Mouse (Mus musculus) urinary bladder, adult 2 months (tissue): Measurements from ENCODE around the gene Gm43738. TPM values are rescaled to one million over a fixed set of nuclear protein-coding genes. Genes with fewer than 3 reads are reported as not detected.
"Not testable (repeated sequence)": the region's sequence is repeated elsewhere in the genome, so short reads cannot be mapped to it uniquely, and the experiment has no call there.

ENCODE experiments used
- DNase-seq: peaks from one replicate; pipeline ENCODE4 v3.0.0; 2022; ENCODE audit warnings: low spot score
- polyA plus RNA-seq: library from polyadenylated mRNA; depleted of rRNA; stranded (reverse); fragments of >200 nt; gene quantifications from 2 replicates; pipeline ENCODE4 v1.2.3, GENCODE M21; 2012

Gene Gm43738
- polyA plus RNA-seq, 1 experiment, result not detected

- DNase-seq, result peak; percentile 64
These were observed 1.1 kb upstream of the Gm43738 start, which contains the start of gene Fdps for GRCm38 (mm10) chr3:89101812-89102494. TSS of gene Fdps (minus strand) at chr3:89101959.

GRCm38 (mm10) chr3:89101459-89101811 is 536 bp upstream of the Gm43738 start:
- DNase-seq, result no peak

- no peak for DNase-seq
These were observed 6.9 kb downstream of the Gm43738 start for GRCm38 (mm10) chr3:89094021-89094420.

GRCm38 (mm10) chr3:89093175-89093574 is 7.7 kb downstream of the Gm43738 start, which contains the start of gene Rusc1:
TSS of gene Rusc1 (minus strand) at chr3:89093311.
- peak; percentile 41 for DNase-seq

GRCm38 (mm10) chr3:89092509-89093090 is 8.3 kb downstream of the Gm43738 start:
- no peak for DNase-seq

GRCm38 (mm10) chr3:89091811-89092508 is 8.9 kb downstream of the Gm43738 start:
- DNase-seq, result no peak

GRCm38 (mm10) chr3:89090694-89091655 is 9.9 kb downstream of the Gm43738 start:
- peak; percentile 85 for DNase-seq

GRCm38 (mm10) chr3:89089882-89090591 is 10.9 kb downstream of the Gm43738 start:
- peak; percentile 78 for DNase-seq

GRCm38 (mm10) chr3:89088974-89089373 is 11.9 kb downstream of the Gm43738 start:
- DNase-seq, result no peak

- peak; percentile 63 for DNase-seq
These were observed 13.4 kb downstream of the Gm43738 start for GRCm38 (mm10) chr3:89087338-89088110.

- no peak for DNase-seq
These were observed 16.2 kb downstream of the Gm43738 start for GRCm38 (mm10) chr3:89084654-89085190.

- DNase-seq, result no peak
These were observed 16.8 kb downstream of the Gm43738 start for GRCm38 (mm10) chr3:89084133-89084532.

- not testable (repeated sequence) for DNase-seq
These were observed 18.6 kb downstream of the Gm43738 start for GRCm38 (mm10) chr3:89082287-89082686.

GRCm38 (mm10) chr3:89077383-89077782 is 23.5 kb downstream of the Gm43738 start:
- DNase-seq, result no peak

- DNase-seq, result no peak
These were observed 33.6 kb downstream of the Gm43738 start for GRCm38 (mm10) chr3:89067265-89067664.

GRCm38 (mm10) chr3:89061696-89062095 is 39.2 kb downstream of the Gm43738 start:
- no peak for DNase-seq

- no peak for DNase-seq
These were observed 42.1 kb downstream of the Gm43738 start for GRCm38 (mm10) chr3:89058783-89059182.

- no peak for DNase-seq
These were observed 42.5 kb downstream of the Gm43738 start for GRCm38 (mm10) chr3:89058361-89058760.

- no peak for DNase-seq
These were observed 57.5 kb downstream of the Gm43738 start for GRCm38 (mm10) chr3:89043359-89043758.
